Mouse (Mus musculus) testis, adult 2 months (tissue): ENCODE data around the gene Wap. TPM values are rescaled to one million over a fixed set of nuclear protein-coding genes. Genes with fewer than 3 reads are reported as not detected.
"Not testable (repeated sequence)": the region's sequence is repeated elsewhere in the genome, so short reads cannot be mapped to it uniquely, and the experiment has no call there.

Source experiments
- H3K27ac ChIP-seq: fragments of 200-500 bp; 2 replicates; pipeline ENCODE4 v1.5.1; 2012; ENCODE audit warnings: low read depth, low read length; ENCODE audit not compliant: control insufficient read depth, insufficient read depth
- H3K27me3 ChIP-seq: fragments of 200-500 bp; 2 replicates; pipeline ENCODE4 v1.6.1; 2012; ENCODE audit warnings: mild to moderate bottlenecking, low read length, moderate library complexity; ENCODE audit not compliant: control insufficient read depth, insufficient read depth
- H3K36me3 ChIP-seq: fragments of 200-500 bp; 2 replicates; pipeline ENCODE4 v1.6.1; 2012; ENCODE audit warnings: mild to moderate bottlenecking, low read length; ENCODE audit not compliant: control insufficient read depth, insufficient read depth
- H3K4me1 ChIP-seq: fragments of 200-500 bp; 2 replicates; pipeline ENCODE4 v1.6.1; 2012; ENCODE audit warnings: low read length; ENCODE audit not compliant: control insufficient read depth, insufficient read depth
- H3K4me3 ChIP-seq: fragments of 200-500 bp; 2 replicates; pipeline ENCODE4 v1.5.1; 2012; ENCODE audit warnings: low read depth, mild to moderate bottlenecking, low read length, moderate library complexity, mixed read lengths; ENCODE audit not compliant: control insufficient read depth
- CTCF ChIP-seq: fragments of 200-500 bp; IDR thresholded peaks from 2 replicates; pipeline ENCODE4 v1.5.1; 2012; ENCODE audit warnings: low read depth, mild to moderate bottlenecking, inconsistent platforms, low read length, moderate library complexity; ENCODE audit not compliant: control insufficient read depth, insufficient read depth, insufficient replicate concordance
- POLR2A ChIP-seq: fragments of 200-500 bp; IDR thresholded peaks from 2 replicates; pipeline ENCODE4 v1.6.1; 2012; ENCODE audit warnings: low read depth, mild to moderate bottlenecking, inconsistent platforms, low read length, moderate library complexity; ENCODE audit not compliant: control insufficient read depth
- polyA plus RNA-seq: library from polyadenylated mRNA; depleted of rRNA; stranded (reverse); fragments of >200 nt; gene quantifications from 2 replicates; pipeline ENCODE4 v1.2.3, GENCODE M21; 2012

Gene Wap
- polyA plus RNA-seq, 1 experiment: not detected

DNA sequence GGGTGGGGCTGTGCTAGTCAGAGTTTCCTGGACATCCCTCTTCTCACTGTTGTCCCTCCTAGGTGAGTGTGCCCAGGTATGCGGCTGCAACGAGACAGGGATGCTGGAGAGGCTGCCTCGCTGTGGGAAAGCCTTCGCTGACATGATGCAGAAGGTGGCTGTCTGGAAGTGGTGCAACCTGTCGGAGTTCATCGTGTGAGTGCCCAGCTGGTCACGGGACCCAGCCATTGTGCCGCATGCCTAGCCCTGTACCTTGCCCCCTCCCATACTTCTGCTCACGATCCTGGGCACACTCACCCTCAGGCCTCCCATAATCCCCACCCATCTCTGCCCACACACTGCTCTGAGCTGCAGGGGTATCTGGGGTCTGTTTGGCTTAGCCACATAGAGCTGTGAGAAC is 36.3 kb upstream of the Wap start:
- Histone ChIP-seq H3K27me3 (no peaks in the 10 kb centered on the region), H3K4me1 (peaks cover 2% of the 10 kb centered on the region; the same call in 1 of the 2 replicates), H3K36me3 (no peaks in the 10 kb centered on the region), H3K27ac (no peak overlapping the region), H3K4me3 (no peak overlapping the region)
- TF ChIP-seq POLR2A: no peak
- no peak for TF ChIP-seq CTCF

DNA sequence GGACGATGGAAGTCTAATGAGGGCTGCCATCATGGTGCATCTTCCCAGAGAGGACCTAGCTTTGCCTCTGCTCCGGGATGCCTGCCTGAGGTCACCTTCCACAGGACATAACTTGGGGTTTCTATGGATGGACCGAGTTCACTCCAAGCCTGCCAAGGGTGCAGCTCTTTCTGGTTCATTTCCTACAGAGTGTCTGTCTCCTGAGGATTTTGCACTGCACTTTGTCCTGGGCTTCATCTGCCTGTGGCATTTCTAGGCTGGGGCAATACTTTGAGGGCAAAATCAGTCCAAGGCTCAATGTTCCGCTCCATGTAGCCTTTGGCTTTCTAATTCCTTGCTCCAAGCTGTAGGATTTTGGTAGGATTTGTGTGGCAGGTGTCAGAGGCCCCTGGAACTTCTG is 32.4 kb upstream of the Wap start:
- Histone ChIP-seq H3K4me1 (peaks cover 3% of the 10 kb centered on the region), H3K27me3 (no peaks in the 10 kb centered on the region), H3K27ac (no peak overlapping the region), H3K36me3 (no peaks in the 10 kb centered on the region), H3K4me3 (no peak overlapping the region)
- no peak for TF ChIP-seq POLR2A

DNA sequence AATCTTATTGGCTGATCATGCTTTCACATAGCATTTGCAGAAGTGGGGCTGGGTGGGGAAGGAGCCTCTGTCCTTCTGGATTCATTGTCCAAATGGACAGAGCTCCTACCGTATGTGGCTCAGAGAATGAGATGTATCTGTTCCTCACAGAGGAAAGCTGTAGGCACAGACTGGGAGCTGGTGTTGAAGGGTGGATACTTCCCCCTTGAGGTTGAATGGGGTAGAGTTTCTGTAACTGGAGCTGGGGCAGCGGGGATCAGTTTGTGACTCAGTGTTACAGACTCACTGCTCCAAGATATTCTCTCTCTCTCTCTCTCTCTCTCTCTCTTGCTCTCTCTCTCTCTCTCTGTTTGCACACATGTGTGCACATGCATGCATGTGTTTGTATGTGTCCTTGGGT is 31.6 kb upstream of the Wap start:
- H3K36me3 ChIP-seq: no peaks in the 10 kb centered on the region
- no peak for TF ChIP-seq POLR2A
- no peak for TF ChIP-seq CTCF
- no peaks in the 10 kb centered on the region for H3K27me3 ChIP-seq
- no peak overlapping the region for H3K27ac ChIP-seq
- no peak overlapping the region for H3K4me3 ChIP-seq
- peaks cover 3% of the 10 kb centered on the region for H3K4me1 ChIP-seq

DNA sequence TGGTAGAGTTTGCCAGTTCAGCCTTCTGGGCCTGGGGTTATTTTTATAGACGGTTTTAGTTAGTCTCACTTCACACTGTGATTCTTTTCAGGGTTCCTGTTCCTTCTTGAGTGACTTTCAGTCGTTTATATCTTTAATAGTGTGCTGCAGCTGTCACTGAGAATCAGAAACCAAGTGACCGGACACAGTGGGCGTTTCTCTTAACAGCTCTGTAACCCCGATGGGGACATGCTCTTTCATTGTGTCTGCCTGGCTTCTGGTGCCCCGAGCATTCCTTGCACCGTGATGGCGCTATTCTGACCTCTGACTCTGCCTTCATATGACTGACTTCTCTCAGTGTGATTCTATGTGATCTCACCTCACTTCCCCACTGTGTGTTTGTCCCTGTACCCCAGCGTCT is 30.6 kb upstream of the Wap start:
- Histone ChIP-seq H3K36me3 (no peaks in the 10 kb centered on the region), H3K27me3 (no peaks in the 10 kb centered on the region), H3K4me1 (peaks cover 3% of the 10 kb centered on the region), H3K4me3 (no peak overlapping the region), H3K27ac (no peak overlapping the region)
- no peak for TF ChIP-seq CTCF
- TF ChIP-seq POLR2A: no peak

DNA sequence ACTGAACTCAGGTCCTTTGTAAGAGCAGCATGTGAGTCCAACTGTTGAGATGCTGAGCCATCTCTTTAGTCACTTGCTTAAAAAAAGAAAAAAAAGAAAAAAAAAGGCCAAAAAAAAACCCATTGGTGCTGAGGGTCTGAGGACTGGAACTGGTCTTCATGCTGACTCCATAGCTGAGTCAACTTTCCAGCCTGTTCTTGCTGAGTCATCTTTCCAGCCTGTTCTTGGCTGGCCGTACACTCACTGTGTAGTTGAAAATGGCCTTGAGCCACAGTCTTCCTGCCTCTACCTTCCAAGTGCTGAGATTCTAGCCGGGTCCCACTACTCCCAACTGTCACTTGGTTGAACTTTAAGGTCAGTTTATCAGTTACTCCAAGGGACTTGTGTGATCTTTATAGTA is 28.2 kb upstream of the Wap start:
- Histone ChIP-seq H3K27me3 (no peaks in the 10 kb centered on the region), H3K27ac (no peak overlapping the region), H3K36me3 (no peaks in the 10 kb centered on the region), H3K4me1 (peaks cover 3% of the 10 kb centered on the region), H3K4me3 (no peak overlapping the region)
- TF ChIP-seq CTCF (no peak), POLR2A (no peak)

DNA sequence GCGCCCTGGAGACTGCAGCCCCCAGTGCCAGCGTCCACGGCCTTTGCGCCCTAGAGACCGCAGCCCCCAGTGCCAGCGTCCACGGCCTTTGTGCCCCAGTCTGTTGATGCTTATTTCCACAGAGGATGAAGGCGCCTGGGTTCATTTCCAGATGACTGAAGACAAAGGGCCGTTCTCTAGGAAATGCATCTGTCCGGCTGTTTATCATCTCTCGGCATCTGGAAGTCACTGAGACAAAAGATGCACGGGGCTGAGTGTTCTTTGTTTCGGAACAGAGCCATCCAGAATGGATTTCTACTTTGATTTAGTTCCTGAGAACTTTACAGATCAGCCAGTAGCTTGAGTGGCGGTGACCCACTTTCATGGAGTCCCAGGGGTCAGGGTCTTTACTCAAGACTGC is 22.8 kb upstream of the Wap start:
- Histone ChIP-seq H3K4me3 (peak overlapping the region; percentile 12), H3K36me3 (no peaks in the 10 kb centered on the region), H3K4me1 (peaks cover 4% of the 10 kb centered on the region), H3K27ac (no peak overlapping the region), H3K27me3 (no peaks in the 10 kb centered on the region)
- TF ChIP-seq CTCF (no peak), POLR2A (no peak)

DNA sequence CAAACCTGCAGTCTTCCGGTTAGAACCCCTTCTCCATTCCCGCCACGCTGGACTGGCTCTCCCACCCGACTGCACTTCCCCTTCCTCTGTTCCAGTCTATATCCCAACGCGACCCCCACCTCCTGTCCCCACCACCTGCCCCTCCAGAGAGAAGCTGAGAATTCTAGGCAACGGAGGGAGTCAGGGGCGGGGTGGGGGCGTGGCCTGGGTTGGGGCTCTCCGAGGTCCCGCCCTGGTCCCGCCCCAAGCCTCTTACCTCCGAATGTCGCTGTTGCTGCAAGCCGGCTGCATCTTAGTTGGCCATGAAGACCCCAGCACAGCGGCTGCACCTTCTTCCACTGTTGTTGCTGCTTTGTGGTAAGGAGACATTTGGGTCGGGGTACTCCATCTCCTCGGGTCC is 19.8 kb upstream of the Wap start, which contains the start of gene Ramp3:
Gene Ramp3 (plus strand): TSS at position 251 of the 400 bp plus-strand sequence.
- no peaks in the 10 kb centered on the region for H3K27me3 ChIP-seq
- H3K4me1 ChIP-seq: peaks cover 3% of the 10 kb centered on the region
- no peaks in the 10 kb centered on the region for H3K36me3 ChIP-seq
- H3K27ac ChIP-seq: no peak within 1 kb of the TSS
- peak within 1 kb of the TSS; percentile 68 for H3K4me3 ChIP-seq
- no peak for TF ChIP-seq POLR2A
- TF ChIP-seq CTCF: no peak

DNA sequence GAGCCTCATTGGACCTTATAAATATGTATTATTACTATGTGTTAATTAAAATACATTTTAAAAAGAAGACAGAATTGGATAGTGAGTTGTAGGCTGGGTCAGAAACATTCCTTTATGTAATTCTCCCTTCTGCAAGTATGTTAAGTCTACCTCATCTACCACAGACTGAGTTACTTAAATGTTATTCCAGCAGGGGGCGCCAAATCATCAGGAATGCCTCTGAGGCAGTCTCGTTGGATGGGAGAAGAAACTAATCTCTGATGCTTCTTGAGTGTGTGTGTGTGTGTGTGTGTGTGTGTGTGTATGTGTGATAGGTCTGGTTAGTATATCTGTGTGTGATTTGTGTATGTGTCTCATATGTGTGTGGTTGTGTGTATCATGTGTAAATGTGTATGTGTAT is 16.5 kb upstream of the Wap start:
- Histone ChIP-seq H3K27ac (no peak overlapping the region), H3K27me3 (no peaks in the 10 kb centered on the region), H3K4me1 (peaks cover 3% of the 10 kb centered on the region), H3K4me3 (no peak overlapping the region), H3K36me3 (no peaks in the 10 kb centered on the region)
- TF ChIP-seq POLR2A (no peak), CTCF (peak; percentile 20; the same call in 1 of the 2 replicates)

DNA sequence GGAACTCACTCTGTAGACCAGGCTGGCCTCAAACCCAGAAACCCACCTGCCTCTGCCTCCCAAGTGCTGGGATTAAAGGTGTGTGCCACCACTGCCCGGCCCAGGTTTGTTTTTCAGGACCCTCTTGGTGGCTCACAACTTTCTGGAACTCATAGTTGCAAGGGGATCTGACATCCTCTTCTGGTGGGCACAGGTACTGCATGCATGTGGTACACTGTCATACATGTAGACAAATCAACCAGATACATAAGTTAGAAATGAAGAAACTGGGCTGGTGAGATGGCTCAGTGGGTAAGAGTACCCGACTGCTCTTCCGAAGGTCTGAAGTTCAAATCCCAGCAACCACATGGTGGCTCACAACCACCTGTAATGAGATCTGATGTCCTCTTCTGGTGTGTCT is 14.5 kb upstream of the Wap start:
- not testable (repeated sequence) for H3K36me3 ChIP-seq, H3K27ac ChIP-seq, H3K27me3 ChIP-seq, H3K4me1 ChIP-seq, H3K4me3 ChIP-seq
